Mouse (Mus musculus): Measurements from ENCODE around the gene Slamf1.

Gene Slamf1

GRCm38 (mm10) chr1:171766898-171767297, at the start of gene Slamf1:
Gene Slamf1, plus strand, starts transcription at chr1:171767127.
- no peak for DNase-seq (ENCODE audit: low spot score)

GRCm38 (mm10) chr1:171731195-171731594, 35.7 kb upstream of the Slamf1 start:
- DNase-seq (ENCODE audit: low spot score) = no peak

- no peak for DNase-seq (ENCODE audit: low spot score)
Observed at GRCm38 (mm10) chr1:171734898-171735297, 32.0 kb upstream of the Slamf1 start.

- no peak for DNase-seq (ENCODE audit: low spot score)
Observed at GRCm38 (mm10) chr1:171748127-171748969, 18.6 kb upstream of the Slamf1 start.

GRCm38 (mm10) chr1:171761853-171762448, 5.0 kb upstream of the Slamf1 start:
- DNase-seq (ENCODE audit: low spot score) = no peak

- DNase-seq (ENCODE audit: low spot score) = no peak
Observed at GRCm38 (mm10) chr1:171770996-171771395, 4.1 kb downstream of the Slamf1 start.

GRCm38 (mm10) chr1:171772121-171772735, 5.3 kb downstream of the Slamf1 start:
- DNase-seq (ENCODE audit: low spot score) = no peak

GRCm38 (mm10) chr1:171773232-171773989, 6.5 kb downstream of the Slamf1 start:
- DNase-seq (ENCODE audit: low spot score) = no peak

- no peak for DNase-seq (ENCODE audit: low spot score)
Observed at GRCm38 (mm10) chr1:171774266-171774665, 7.3 kb downstream of the Slamf1 start.

- no peak for DNase-seq (ENCODE audit: low spot score)
Observed at GRCm38 (mm10) chr1:171774678-171775077, 7.8 kb downstream of the Slamf1 start.

GRCm38 (mm10) chr1:171775781-171776180, 8.9 kb downstream of the Slamf1 start:
- no peak for DNase-seq (ENCODE audit: low spot score)

GRCm38 (mm10) chr1:171777026-171777425, 10.1 kb downstream of the Slamf1 start:
- no peak for DNase-seq (ENCODE audit: low spot score)

GRCm38 (mm10) chr1:171782287-171782915, 15.5 kb downstream of the Slamf1 start:
- DNase-seq (ENCODE audit: low spot score) = no peak

- no peak for DNase-seq (ENCODE audit: low spot score)
Observed at GRCm38 (mm10) chr1:171785871-171786270, 18.9 kb downstream of the Slamf1 start.

- no peak for DNase-seq (ENCODE audit: low spot score)
Observed at GRCm38 (mm10) chr1:171787281-171788015, 20.5 kb downstream of the Slamf1 start.

GRCm38 (mm10) chr1:171788461-171789283, 21.7 kb downstream of the Slamf1 start:
- DNase-seq (ENCODE audit: low spot score) = no peak

GRCm38 (mm10) chr1:171789407-171789806, 22.5 kb downstream of the Slamf1 start:
- DNase-seq (ENCODE audit: low spot score) = no peak

- no peak for DNase-seq (ENCODE audit: low spot score)
Observed at GRCm38 (mm10) chr1:171791491-171791890, 24.6 kb downstream of the Slamf1 start.

GRCm38 (mm10) chr1:171796185-171796584, 29.3 kb downstream of the Slamf1 start:
- no peak for DNase-seq (ENCODE audit: low spot score)

- no peak for DNase-seq (ENCODE audit: low spot score)
Observed at GRCm38 (mm10) chr1:171797840-171798239, 30.9 kb downstream of the Slamf1 start.

Data from ovary, adult 18-20 months (tissue).